Mouse (Mus musculus) erythroblast, embryonic 14.5 days (primary cell): ENCODE data around the gene Creg2.

Source experiments
- GATA1 ChIP-seq: IDR thresholded peaks from 2 replicates; pipeline ENCODE4 v1.6.1; 2012; ENCODE audit warnings: low read length, inconsistent platforms, mixed read lengths
- TAL1 ChIP-seq: IDR thresholded peaks from 3 replicates; pipeline ENCODE4 v1.6.1; 2012; ENCODE audit warnings: low read length, inconsistent platforms, mixed read lengths

GRCm38 (mm10) chr1:39623729-39624128 is 27.5 kb downstream of the Creg2 start:
- TF ChIP-seq GATA1: no peak
- no peak for TF ChIP-seq TAL1
